Mouse (Mus musculus) embryonic fibroblast, embryonic 13.5 days (primary cell): ENCODE measurements around the gene Stxbp3.

Source experiments
- CTCF ChIP-seq: IDR thresholded peaks from 2 replicates; pipeline ENCODE4 v1.5.1; 2011; ENCODE audit warnings: mild to moderate bottlenecking, control low read depth, low read length, moderate library complexity, borderline replicate concordance; ENCODE audit not compliant: insufficient read depth
- POLR2A ChIP-seq: IDR thresholded peaks from 2 replicates; pipeline ENCODE4 v1.6.1; 2011; ENCODE audit warnings: low read depth, mild to moderate bottlenecking, control low read depth, low read length, moderate library complexity

GRCm38 (mm10) chr3:108887618-108887975 lies 47.3 kb upstream of the Stxbp3 start:
- no peak for TF ChIP-seq CTCF
- TF ChIP-seq POLR2A = no peak
